Mouse (Mus musculus): Measurements from ENCODE around the gene Myo1e. TPM values are rescaled to one million over a fixed set of nuclear protein-coding genes. Genes with fewer than 3 reads are reported as not detected.
"Not testable (repeated sequence)": the region's sequence is repeated elsewhere in the genome, so short reads cannot be mapped to it uniquely, and the experiment has no call there.

The Myo1e gene
- total RNA-seq, 2 experiments from 2014 or later, result not detected

DNA sequence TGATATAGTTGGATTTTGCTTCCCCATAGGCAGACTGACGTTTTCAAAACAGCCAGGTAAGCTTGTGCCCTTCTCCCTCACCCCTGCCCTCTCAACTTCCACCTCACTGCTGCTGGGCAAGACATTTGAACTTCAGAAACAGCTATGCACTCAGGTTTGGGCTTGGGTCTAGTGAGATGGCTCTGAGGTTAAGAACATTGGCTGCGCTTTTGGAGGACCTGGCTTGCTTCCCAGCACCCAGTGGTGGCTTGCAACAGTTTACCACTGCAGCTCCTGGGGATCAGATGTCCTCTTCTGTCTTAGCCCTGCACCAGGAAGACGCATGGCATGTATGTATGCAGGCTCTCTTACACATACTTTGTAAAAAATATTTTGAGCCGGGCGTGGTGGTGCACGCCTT is 40.9 kb downstream of the Myo1e start:
- ATAC-seq (replicated peaks; ENCODE audit: low FRiP score, poor library complexity, severe bottlenecking), result no peak

DNA sequence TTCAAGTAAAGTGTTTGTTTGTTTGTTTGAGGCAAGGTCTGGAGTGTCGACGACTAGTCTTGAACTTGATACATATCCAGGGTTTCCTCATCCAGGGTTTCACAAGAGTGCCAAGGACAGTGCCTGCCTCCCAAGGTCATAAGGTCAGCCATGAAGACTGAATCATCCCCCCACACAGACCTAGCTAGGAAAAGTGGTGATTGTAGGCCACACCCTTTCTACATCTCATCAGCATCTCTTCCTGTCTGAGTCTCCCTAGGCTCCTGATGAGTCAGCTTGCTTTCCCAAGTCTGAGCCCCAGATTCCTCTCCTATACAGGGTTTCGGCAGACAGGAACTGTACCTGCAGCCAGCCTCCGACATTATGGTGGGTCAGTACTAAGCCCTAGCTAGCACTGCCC is 41.7 kb downstream of the Myo1e start:
- no peak for ATAC-seq (replicated peaks; ENCODE audit: low FRiP score, poor library complexity, severe bottlenecking)

DNA sequence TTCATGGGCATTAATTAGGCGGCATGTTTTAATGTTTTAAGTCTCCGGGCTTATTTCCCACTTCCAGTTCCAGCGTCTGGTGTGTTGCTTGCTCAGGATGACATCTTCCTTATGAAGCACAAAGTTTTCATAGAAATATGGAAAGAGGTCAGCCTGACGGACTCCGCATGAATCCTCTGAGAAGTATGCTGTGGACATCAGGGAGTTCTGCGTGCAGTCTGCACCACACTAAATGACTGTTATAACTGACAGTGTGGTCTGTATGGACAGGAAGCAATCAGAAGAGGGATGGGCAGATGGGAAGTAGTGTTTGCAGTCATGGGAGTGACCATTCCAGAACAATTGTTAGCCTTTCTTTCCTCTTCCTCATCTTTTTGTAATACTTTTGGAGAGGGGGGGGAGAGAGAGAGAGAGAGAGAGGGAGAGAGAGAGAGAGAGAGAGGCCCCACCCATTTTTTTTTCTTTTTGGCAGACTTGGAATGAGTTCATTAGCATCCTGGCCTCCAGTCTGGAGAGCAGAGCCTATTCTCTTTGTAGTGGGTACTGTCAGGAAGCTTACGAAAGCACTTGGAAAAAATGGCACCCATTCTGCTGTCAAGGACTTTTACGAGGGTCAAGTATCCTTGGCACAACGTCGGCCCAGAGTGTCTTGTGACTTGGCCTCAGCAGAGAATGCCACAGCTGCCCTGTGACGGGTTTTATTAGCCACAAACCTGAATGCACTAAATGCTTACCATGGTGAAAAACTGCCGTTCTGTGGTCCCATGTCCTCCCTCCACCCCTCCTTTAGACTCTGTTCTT is 42.9 kb downstream of the Myo1e start:
- no peak for ATAC-seq (replicated peaks; ENCODE audit: low FRiP score, poor library complexity, severe bottlenecking)

DNA sequence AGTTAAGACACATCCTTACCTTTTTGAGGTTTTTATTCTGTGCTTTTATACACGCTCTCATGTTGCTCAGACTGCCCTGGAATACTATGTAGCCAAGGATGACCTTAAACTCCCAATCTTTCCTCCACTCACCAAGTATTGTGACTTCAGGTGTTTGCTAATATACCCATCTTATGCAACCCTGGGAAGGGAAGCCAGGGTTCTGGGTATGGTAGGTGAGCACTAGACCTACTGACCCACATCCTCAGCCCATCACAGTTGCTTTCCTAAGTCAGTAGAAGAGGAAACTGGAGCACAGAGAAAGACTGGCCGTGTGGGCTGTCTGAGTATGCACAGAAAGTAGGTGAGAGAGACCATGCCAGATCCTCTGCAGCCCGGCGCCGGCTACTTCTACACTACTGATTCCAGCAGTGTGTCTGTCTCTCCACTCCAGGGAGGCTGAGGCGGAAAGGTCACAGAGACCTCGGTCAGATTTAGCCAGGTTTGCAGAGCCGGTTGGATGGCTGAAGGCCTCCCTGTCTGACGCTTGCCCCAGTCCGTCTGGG is 44.4 kb downstream of the Myo1e start:
- ATAC-seq (replicated peaks; ENCODE audit: low FRiP score, poor library complexity, severe bottlenecking), result no peak

DNA sequence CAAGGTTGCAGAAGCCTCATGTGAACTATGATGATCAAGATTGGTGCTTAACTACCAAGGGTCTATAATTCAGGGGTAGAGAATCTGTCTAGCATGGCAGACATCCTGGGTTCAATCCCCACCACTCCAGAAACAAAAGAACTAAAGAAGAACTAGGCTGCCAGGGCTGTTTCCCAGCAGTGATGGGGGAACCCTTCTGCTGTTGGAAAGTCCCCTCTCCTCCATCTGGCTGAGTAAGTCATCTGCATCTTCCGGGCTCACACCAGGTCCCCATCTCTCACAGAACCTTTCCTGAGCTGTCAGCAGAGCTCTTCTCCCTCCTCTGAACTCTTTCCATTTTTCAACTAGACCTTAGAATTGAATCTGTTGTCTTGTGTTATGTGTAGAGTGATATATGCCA is 45.9 kb downstream of the Myo1e start:
- ATAC-seq (replicated peaks; ENCODE audit: low FRiP score, poor library complexity, severe bottlenecking), result no peak

DNA sequence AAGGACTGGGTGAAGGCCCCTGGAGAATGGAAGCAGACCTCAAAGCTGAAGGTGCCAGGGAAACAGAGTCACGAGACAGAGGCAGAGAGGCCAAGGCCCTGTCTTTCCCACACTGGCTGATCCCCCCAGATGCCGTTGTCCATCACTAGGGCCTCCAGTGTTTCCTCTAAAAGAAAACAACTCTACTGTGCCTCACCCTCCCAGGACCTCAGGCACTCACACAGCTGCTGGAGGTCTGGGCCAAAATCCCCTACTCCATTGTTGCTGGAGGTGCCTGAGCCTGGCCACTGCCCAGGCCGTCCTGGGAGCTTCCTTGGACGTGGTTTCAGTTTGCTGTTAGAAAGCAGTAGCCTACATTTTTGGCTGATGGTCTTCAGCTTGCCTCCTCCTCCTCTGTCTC is 47.9 kb downstream of the Myo1e start:
- no peak for ATAC-seq (replicated peaks; ENCODE audit: low FRiP score, poor library complexity, severe bottlenecking)

DNA sequence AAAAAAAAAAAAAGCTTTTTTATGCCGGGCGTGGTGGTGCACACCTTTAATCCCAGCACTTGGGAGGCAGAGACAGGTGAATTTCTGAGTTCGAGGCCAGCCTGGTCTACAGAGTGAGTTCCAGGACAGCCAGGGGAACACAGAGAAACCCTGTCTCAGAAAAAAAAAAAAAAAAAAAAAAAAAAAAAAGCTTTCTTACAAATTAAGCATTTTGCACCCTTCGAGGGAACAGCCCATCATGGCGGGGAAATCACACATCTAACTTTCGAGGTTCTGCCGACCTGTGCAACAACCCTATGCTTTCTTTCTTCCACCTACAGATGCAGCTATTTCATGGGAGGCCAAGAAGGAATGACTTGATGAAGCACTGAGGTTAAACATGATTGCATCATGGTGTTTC is 48.9 kb downstream of the Myo1e start:
- not testable (repeated sequence) for ATAC-seq (replicated peaks; ENCODE audit: low FRiP score, poor library complexity, severe bottlenecking)

DNA sequence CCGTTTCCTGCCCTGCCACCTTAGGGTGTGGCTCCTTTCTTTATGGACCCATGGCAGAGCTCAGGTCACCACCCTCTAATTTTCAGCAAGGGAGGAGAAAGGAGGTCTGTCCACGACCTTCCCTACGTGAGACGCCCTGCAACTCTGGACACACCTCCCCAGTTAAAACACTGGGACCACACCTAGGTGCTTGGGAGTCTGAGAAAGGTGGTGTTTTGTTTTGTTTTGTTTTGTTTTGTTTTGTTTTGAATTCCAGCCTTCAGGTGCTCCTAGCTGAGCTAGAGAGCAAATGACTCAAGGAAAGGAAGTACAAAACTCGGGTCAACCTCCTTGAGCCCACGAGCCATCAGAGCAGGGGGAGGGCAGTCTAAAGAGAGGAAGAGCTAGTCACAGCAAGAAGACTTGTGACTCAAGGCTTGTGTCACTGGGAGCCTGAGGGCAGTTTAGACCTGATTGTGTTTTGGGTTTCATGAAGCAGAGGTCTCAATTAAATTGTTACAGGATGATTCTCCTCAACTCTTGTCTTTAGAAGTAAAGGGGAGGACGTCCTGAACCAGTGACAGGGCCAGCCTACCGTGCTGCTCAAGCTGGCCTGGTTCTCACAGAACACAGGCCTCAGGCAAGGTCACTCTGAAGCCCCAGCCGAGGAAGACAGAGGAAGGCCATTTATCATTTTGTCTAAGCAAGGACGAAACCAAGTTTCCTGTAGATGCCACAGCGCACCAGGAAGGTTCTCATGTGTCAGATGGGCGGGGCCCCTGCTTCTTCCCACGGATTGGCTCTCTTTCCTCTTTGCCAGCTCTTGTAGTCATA is 50.3 kb downstream of the Myo1e start:
- ATAC-seq (replicated peaks; ENCODE audit: low FRiP score, poor library complexity, severe bottlenecking), result no peak

DNA sequence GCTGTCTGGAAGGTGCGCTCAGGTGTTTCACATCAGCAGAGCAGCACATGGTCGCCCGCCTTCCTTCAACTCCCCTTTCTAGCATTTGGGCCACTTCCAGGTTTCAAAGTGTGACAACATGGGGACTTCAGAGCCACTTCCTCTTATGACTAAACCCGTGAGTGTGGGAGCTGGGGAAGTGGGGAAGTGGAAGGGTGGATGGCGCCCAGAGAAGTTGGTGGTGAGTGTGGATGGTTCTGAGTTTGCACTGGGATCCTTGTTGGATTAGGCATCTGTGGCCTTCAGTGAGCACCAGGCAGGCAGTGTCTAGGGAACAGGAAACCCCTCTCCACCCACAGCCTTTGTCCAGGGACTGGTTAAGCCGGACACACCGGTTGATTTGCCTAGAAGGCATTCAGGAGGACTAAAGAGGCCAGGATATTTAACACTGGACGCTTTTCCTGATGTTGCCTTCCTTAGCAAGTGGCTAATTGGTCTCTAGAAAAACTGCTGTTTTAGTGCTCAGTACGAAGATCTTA is 53.2 kb downstream of the Myo1e start:
- ATAC-seq (replicated peaks; ENCODE audit: low FRiP score, poor library complexity, severe bottlenecking), result no peak

DNA sequence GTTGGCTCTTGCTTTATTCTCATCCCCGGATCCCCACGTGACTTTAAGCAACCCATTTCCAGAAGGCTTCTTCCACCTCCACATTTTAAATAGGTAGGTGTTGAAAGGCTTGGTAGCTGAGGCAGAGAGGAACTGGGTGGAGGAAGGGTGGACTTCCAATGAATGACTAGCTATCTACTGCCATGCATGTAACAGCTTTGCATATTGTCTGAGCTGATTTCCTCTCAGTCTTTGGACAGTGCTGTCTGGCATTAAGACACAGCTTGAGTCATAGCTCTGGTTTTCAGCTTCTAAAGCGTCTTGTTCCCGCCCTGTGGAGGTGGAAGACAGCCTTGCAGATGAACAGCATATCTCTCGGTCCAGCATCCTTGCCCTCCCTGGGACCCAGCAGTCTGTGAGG is 54.5 kb downstream of the Myo1e start:
- ATAC-seq (replicated peaks; ENCODE audit: low FRiP score, poor library complexity, severe bottlenecking), result no peak

DNA sequence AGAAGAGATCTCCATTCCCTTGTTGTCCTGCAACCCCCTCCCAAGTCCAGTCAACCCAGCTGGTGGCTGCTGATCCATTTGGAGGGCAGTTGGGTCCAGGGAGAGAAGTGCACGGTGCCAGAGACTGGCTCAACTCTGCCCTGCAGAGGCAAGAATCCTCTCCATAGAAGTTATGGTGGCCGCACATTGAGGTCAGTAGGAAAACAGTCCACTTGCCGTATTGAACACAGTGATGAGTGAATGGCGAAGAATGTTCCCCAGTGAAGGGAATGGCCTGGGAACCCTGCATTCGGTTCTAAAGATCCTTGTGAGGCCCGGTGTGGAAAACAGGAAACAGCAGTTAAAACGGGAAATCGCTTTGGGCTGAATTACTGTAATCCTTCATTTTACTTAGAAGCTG is 56.0 kb downstream of the Myo1e start:
- no peak for ATAC-seq (replicated peaks; ENCODE audit: low FRiP score, poor library complexity, severe bottlenecking)

DNA sequence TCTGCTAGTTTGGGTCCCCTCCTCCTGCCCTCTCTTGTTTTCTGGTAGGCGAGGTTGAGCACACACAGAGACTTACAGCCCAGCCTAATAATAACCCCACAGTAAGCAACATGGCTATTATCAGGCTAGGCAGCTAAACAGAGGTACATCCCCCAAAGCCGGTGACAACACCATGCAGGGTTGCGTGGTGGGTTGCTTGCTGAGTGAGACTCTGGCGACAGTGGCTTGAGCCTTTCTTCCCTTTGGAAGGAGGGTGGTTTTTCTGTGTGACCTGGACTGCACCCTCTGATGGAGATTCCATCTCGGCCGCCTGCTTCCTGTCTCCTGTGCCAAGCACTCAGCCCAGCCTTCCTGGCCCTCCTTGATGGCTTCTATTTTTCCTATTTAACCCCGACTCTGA is 56.6 kb downstream of the Myo1e start:
- no peak for ATAC-seq (replicated peaks; ENCODE audit: low FRiP score, poor library complexity, severe bottlenecking)

DNA sequence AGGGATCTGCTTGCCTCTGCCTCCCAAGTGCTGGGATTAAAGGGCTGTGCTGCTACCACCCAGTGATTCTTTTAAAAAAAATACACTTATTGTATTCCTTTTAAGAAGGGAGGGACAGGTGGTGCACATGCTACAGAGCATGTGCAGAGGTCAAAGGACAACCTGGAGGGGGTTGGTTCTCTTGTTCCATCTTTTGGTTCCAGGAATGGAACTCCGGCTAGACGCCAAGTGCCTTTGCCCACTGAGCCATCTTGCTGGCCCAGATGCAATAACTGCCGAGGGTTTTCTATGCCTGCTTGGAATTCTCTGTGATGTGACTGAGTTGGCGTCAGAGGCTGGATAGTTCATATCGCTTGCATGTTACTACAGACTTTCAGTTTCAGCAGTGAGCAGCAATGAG is 58.4 kb downstream of the Myo1e start:
- ATAC-seq (replicated peaks; ENCODE audit: low FRiP score, poor library complexity, severe bottlenecking), result no peak

DNA sequence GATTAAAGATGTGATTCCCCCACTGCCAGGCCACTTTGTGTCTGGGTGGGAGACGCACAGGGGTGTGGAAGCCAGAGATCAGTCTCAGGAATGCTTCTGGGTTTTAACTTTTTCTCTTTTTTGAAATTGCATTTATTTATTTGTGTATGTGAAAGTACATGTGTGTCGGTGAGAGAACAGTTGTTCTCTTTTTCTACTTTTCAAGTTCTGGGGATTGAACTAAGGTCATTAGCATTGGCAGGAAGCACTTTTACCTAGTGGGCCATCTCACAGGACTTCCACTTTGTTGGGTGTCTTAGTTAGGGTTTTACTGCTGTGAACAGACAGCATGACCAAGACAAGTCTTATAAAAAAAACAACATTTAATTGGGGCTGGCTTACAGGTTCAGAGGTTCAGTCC is 59.0 kb downstream of the Myo1e start:
- ATAC-seq (replicated peaks; ENCODE audit: low FRiP score, poor library complexity, severe bottlenecking), result no peak

DNA sequence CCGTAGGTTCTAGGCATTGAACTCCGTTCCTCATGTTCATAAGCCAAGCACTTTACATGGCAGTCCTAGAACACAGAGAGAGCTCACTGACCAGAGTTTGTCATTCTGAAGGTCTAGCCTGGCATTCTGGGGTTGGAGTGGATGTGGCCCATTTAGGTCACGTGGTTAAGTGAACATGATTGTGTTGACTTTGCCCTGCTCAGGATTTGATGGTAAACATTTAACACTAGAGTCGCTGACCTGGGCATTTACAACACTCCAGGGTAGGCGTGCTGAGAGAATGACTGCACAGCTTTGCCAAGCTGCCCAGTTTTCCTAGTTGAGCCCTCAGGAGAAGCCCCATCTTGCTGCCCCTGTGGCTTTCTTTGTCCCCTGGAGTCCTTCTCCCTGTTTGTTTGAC is 60.0 kb downstream of the Myo1e start:
- ATAC-seq (replicated peaks; ENCODE audit: low FRiP score, poor library complexity, severe bottlenecking), result no peak

DNA sequence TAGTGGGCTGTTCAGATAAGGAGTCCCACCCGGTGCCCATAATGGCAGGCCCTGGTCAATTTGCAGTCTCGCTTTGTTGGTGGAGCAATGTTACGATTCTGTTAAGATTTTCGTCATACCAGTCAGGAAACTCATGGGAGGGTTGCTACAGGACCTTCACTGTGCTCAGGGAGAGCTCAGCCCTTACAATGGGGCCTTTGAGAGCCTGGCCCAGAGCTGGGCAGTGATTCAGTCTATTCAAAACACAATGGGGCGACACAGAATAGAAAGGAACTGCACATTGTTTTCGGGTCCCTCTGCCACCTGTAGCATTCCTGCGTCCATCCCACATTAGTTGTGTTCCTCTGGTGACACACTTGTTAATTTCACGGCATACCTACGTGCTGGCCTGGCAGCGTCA is 62.2 kb downstream of the Myo1e start:
- ATAC-seq (replicated peaks; ENCODE audit: low FRiP score, poor library complexity, severe bottlenecking), result no peak

DNA sequence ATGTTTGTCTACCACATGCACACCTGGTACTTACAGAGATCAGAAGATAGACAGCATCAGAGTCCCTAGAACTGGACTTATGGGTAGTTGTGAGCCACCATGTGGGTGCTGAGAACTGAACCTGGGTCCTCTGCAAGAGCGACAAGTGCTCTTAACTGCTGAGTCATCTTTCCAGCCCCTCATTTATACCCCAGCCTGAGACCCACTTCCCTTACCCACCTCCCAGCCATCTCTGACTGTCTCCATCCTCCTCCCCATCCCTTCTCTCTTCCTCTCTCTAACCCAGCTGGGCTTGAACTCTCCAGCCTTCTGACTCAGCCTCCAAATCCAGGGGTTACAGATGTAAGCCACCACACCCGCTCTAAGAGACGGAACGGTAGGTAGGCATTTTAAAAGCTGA is 63.3 kb downstream of the Myo1e start:
- ATAC-seq (replicated peaks; ENCODE audit: low FRiP score, poor library complexity, severe bottlenecking), result no peak

DNA sequence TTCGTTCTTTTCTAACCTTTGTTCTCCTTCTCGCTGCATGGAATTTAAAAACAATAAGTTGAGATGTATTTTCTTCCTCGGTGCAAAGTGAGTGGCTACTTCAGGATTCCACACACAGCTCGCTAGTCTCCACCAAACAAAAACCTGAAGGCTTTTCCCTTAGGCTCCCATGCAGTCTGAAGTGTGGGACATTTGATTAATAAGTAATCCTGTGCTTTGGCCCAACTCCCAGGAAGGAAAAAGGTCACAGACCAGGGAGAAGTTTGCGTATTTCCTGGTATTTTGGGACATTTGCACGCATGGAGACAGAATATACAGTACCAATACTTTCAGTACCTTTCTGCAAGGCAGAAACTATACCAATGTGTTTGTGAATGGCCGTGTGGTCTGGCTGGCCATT is 64.0 kb downstream of the Myo1e start:
- ATAC-seq (replicated peaks; ENCODE audit: low FRiP score, poor library complexity, severe bottlenecking), result no peak

DNA sequence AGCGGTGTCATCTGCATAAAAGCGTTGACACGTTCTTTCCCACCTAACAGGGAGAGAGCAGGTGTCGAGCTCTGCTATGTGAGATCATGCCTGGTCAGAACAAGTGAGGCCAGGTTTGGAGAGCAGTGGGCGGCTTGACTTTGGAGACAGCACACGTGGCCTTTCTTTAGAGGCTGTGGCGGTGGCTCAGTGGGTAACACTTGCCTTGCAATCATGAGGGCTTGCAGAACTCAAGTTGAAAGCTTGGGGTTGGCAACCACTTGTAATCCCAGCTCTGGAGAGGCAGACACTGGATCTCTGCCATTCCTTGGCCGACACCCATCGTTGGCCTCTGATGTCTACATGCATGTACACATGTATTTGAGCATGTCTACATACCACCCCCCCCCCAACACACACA is 64.5 kb downstream of the Myo1e start:
- ATAC-seq (replicated peaks; ENCODE audit: low FRiP score, poor library complexity, severe bottlenecking), result no peak

DNA sequence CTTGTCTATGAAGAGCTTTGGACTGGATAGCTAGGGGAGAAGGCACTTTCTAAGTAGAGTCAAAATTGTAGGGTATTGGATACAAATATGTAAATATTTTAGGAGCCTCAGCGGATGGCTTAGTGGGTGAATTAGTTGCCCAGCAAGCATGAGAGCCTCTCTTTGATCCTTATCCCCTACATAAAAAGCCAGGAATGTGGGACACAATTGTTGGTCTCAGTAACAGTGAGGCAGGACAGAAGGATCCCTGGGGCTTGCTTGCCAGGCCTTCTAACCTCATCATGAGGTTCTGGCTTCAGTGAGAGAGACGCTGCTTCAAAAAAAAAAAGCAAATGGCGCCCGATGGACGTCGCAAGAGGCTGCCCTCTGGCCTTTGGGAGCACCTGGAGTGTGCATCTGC is 66.9 kb downstream of the Myo1e start:
- no peak for ATAC-seq (replicated peaks; ENCODE audit: low FRiP score, poor library complexity, severe bottlenecking)

DNA sequence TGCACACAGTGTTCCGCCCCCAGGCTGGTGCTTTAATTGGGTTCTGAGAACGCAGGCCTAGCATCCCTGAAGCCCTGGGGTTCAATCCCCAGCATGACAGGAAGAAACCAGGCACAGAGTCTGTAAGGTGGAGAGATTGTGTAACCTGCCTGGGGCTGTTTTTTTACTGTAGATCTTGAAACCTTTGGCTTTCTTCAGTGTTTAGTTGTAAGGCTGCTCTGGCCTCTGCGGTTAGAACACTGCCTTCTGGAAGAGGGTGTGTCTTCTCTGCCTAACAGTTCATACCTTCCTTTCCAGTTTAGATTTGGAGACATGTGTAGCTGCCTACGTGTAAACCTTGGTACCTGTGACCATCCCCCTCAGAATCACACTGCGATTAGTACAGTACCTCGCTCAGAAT is 67.3 kb downstream of the Myo1e start:
- ATAC-seq (replicated peaks; ENCODE audit: low FRiP score, poor library complexity, severe bottlenecking), result no peak

Data from erythroblast, adult 5-6 weeks (primary cell).